In the genomic region with DNA sequence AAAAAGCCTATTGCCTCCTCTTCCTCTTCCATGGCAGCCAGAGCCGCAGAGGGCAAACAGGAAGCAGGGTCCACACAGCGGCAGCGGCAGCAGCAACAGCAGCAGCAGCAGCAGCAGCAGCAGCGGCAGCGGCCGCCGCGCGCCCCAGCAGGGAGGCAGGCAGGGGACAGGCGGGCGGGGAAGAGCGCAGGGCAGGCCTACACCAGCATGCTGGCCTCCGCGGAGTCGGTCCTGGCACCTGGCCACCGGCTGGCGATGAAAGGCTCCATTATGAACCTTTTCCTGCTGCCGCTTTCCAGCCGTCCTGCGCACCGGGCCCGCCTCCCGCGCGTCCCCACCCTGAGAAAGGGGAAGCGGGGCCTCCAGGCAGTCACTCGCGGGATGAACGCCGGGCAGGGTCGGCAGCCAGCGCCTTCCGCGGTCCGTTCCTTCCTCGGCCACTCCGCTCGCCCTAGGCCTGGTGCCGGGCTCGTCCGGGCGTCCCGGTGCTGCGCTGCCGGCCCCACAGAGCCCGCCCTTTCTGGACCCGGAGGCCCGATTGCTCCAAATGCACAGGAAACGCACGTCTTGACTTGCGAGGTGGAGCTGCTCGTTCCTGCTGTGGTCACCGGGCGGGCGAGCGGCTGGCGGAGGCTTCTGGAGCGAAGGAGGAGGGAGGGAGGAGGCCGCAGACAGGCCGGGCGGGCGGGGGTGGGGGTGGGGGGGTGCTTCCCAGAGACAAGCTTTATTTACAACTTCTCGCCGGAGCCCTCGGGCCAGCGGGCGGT, we compare ENCODE assay signal across 8 mouse cellular contexts.
A peak's percentile ranks its signal among the peaks of the same experiment; 100 is the strongest.
DNase-seq lines count a peak whose midpoint lies in the region; ATAC-seq and TF ChIP-seq lines count a peak whose summit lies in the region.

No protein-coding gene starts in this region.

- H3K4me2 ChIP-seq in forebrain, embryonic 12.5 days = peak overlapping the region; percentile 85
- peak overlapping the region; percentile 85 for H3K4me2 ChIP-seq in heart, postnatal 0 days (ENCODE audit: low read depth, low read length)
- peak overlapping the region; percentile 83 for H3K4me2 ChIP-seq in liver, postnatal 0 days (ENCODE audit: low read depth, low read length)
- H3K4me2 ChIP-seq in neural tube, embryonic 12.5 days (replicated peaks) = peak overlapping the region; percentile 78
- peak overlapping the region; percentile 87 for H3K4me2 ChIP-seq in stomach, postnatal 0 days (replicated peaks; ENCODE audit: low read depth)

- TF ChIP-seq POLR2A in bone marrow macrophage, adult 2 months (IDR thresholded peaks at IDR 0.05; ENCODE audit: borderline replicate concordance, low read depth, low read length) = 0 out of 2 replicates have a peak, but pooled peaks have one; percentile 13

- H3K36me3 ChIP-seq in forebrain, embryonic 12.5 days (replicated peaks) = no peaks in the 10 kb centered on the region
- no peaks in the 10 kb centered on the region for H3K36me3 ChIP-seq in heart, postnatal 0 days (replicated peaks; ENCODE audit: control insufficient read depth, insufficient read depth, low read length)
- no peaks in the 10 kb centered on the region for H3K36me3 ChIP-seq in liver, postnatal 0 days (replicated peaks; ENCODE audit: insufficient read depth, low read length)
- H3K36me3 ChIP-seq in neural tube, embryonic 12.5 days = no peaks in the 10 kb centered on the region
- H3K36me3 ChIP-seq in stomach, postnatal 0 days (ENCODE audit: control insufficient read depth, insufficient read depth, low read length) = no peaks in the 10 kb centered on the region

- TF ChIP-seq EP300 in heart, postnatal 0 days (IDR thresholded peaks at IDR 0.05; ENCODE audit: low read depth) = peak; percentile 72; the same call in 1 of the 2 replicates
- TF ChIP-seq EP300 in liver, postnatal 0 days (IDR thresholded peaks at IDR 0.05; ENCODE audit: low read depth) = no peak
- no peak for TF ChIP-seq EP300 in stomach, postnatal 0 days (optimal IDR thresholded peaks at IDR 0.05)

- peak; percentile 69 to 76 for DNase-seq in B cell, adult 2 months
- DNase-seq in heart, postnatal 0 days (ENCODE audit: low spot score) = peak; percentile 73
- DNase-seq in kidney, postnatal 36 days = peak; percentile 92 to 95
- DNase-seq in liver, postnatal 0 days = peak; percentile 77
- DNase-seq in stomach, postnatal 0 days (ENCODE audit: low spot score) = peak; percentile 91

- H3K27ac ChIP-seq in bone marrow macrophage, adult 2 months (ENCODE audit: insufficient read depth, low read depth, low read length) = peak overlapping the region; percentile 87
- H3K27ac ChIP-seq in forebrain, embryonic 12.5 days = peak overlapping the region; percentile 95
- H3K27ac ChIP-seq in heart, postnatal 0 days (ENCODE audit: low read depth) = peak overlapping the region; percentile 98
- peak overlapping the region; percentile 93 for H3K27ac ChIP-seq in liver, postnatal 0 days (ENCODE audit: low read depth)
- peak overlapping the region; percentile 94 for H3K27ac ChIP-seq in neural tube, embryonic 12.5 days
- H3K27ac ChIP-seq in stomach, postnatal 0 days (replicated peaks) = peak overlapping the region; percentile 98

- H3K9ac ChIP-seq in forebrain, embryonic 12.5 days = peak overlapping the region; percentile 84
- H3K9ac ChIP-seq in heart, postnatal 0 days (replicated peaks; ENCODE audit: low read depth, low read length) = peak overlapping the region; percentile 92
- peak overlapping the region; percentile 74 for H3K9ac ChIP-seq in liver, postnatal 0 days (replicated peaks)
- peak overlapping the region; percentile 90 for H3K9ac ChIP-seq in neural tube, embryonic 12.5 days
- H3K9ac ChIP-seq in stomach, postnatal 0 days (ENCODE audit: low read length) = peak overlapping the region; percentile 83

- peak overlapping the region; percentile 57 for H3K4me3 ChIP-seq in bone marrow macrophage, adult 2 months (ENCODE audit: insufficient read depth, low read length)
- peak overlapping the region; percentile 64 for H3K4me3 ChIP-seq in forebrain, embryonic 12.5 days (replicated peaks)
- H3K4me3 ChIP-seq in heart, postnatal 0 days (ENCODE audit: low read depth, low read length) = peak overlapping the region; percentile 89
- H3K4me3 ChIP-seq in liver, postnatal 0 days (ENCODE audit: low read depth, low read length) = peak overlapping the region; percentile 70
- peak overlapping the region; percentile 63 for H3K4me3 ChIP-seq in neural tube, embryonic 12.5 days
- H3K4me3 ChIP-seq in stomach, postnatal 0 days (ENCODE audit: low read depth, low read length) = peak overlapping the region; percentile 77

- H3K27me3 ChIP-seq in forebrain, embryonic 12.5 days = peaks cover 5% of the 10 kb centered on the region; the same call in 1 of the 2 replicates
- no peaks in the 10 kb centered on the region for H3K27me3 ChIP-seq in heart, postnatal 0 days (ENCODE audit: control insufficient read depth, insufficient read depth, low read length)
- peaks cover 8% of the 10 kb centered on the region; the same call in 1 of the 2 replicates for H3K27me3 ChIP-seq in liver, postnatal 0 days (ENCODE audit: insufficient read depth, low read length)
- H3K27me3 ChIP-seq in neural tube, embryonic 12.5 days (replicated peaks) = no peaks in the 10 kb centered on the region
- H3K27me3 ChIP-seq in stomach, postnatal 0 days (ENCODE audit: control insufficient read depth, insufficient read depth, low read length) = no peaks in the 10 kb centered on the region

- WGBS in forebrain, embryonic 12.5 days = 0% methylated on average over 47 of the region's 67 CpGs
- WGBS in heart, postnatal 0 days = under 1% methylated on average over 50 of the region's 67 CpGs
- 2% methylated on average over 56 of the region's 67 CpGs for WGBS in liver, postnatal 0 days (ENCODE audit: insufficient replicate concordance)
- under 1% methylated on average over 61 of the region's 67 CpGs for WGBS in neural tube, embryonic 12.5 days
- under 1% methylated on average over 57 of the region's 67 CpGs for WGBS in stomach, postnatal 0 days

- TF ChIP-seq CTCF in bone marrow macrophage, adult 2 months (IDR thresholded peaks at IDR 0.05; ENCODE audit: low read depth, low read length) = no peak
- no peak for TF ChIP-seq CTCF in heart, postnatal 0 days (IDR thresholded peaks at IDR 0.05; ENCODE audit: low read depth)
- no peak for TF ChIP-seq CTCF in liver, postnatal 0 days (IDR thresholded peaks at IDR 0.05; ENCODE audit: low read depth)
- no peak; the same call in 1 of the 2 replicates for TF ChIP-seq CTCF in stomach, postnatal 0 days (IDR thresholded peaks at IDR 0.05; ENCODE audit: low read depth)

- H3K9me3 ChIP-seq in forebrain, embryonic 12.5 days = no peaks in the 10 kb centered on the region
- no peaks in the 10 kb centered on the region for H3K9me3 ChIP-seq in heart, postnatal 0 days (replicated peaks; ENCODE audit: control insufficient read depth, low read length)
- no peaks in the 10 kb centered on the region for H3K9me3 ChIP-seq in liver, postnatal 0 days (ENCODE audit: low read length)
- H3K9me3 ChIP-seq in neural tube, embryonic 12.5 days = no peaks in the 10 kb centered on the region
- H3K9me3 ChIP-seq in stomach, postnatal 0 days (ENCODE audit: control insufficient read depth, low read length) = no peaks in the 10 kb centered on the region

- H3K4me1 ChIP-seq in bone marrow macrophage, adult 2 months (ENCODE audit: control insufficient read depth, insufficient read depth, low read length) = peaks cover 53% of the 10 kb centered on the region
- H3K4me1 ChIP-seq in forebrain, embryonic 12.5 days = peaks cover 52% of the 10 kb centered on the region
- H3K4me1 ChIP-seq in heart, postnatal 0 days (ENCODE audit: control insufficient read depth, insufficient read depth) = peaks cover 72% of the 10 kb centered on the region
- H3K4me1 ChIP-seq in liver, postnatal 0 days (ENCODE audit: insufficient read depth) = peaks cover 13% of the 10 kb centered on the region
- peaks cover 49% of the 10 kb centered on the region for H3K4me1 ChIP-seq in neural tube, embryonic 12.5 days
- H3K4me1 ChIP-seq in stomach, postnatal 0 days (replicated peaks; ENCODE audit: control insufficient read depth, insufficient read depth) = peaks cover 17% of the 10 kb centered on the region

- peak; percentile 81 for ATAC-seq in forebrain, embryonic 12.5 days (ENCODE audit: low FRiP score)
- ATAC-seq in heart, postnatal 0 days (ENCODE audit: insufficient read depth, low read depth) = peak; percentile 76
- ATAC-seq in liver, postnatal 0 days = peak; percentile 73
- ATAC-seq in neural tube, embryonic 12.5 days (ENCODE audit: low FRiP score, low read depth) = peak; percentile 84
- peak; percentile 73 for ATAC-seq in stomach, postnatal 0 days (ENCODE audit: low FRiP score, low TSS enrichment)

Comparison
In these comparisons a context has a peak if more than half of its experiments do, and no peak if none do; other contexts are left out.
1. Peak in every context shown above with its lines: DNase-seq, ATAC-seq, H3K4me3 ChIP-seq and H3K27ac ChIP-seq.